Mouse (Mus musculus) T-helper 17 cell (primary cell): ENCODE measurements at regions not wholly inside any gene's neighbourhood (a gene's known extent, or its start where the extent isn't known, plus 50 kb on each side); places are given as distances from the start of the nearest gene placed in this dataset.

Experiments used
- in situ Hi-C, 2 experiments: fragments of 300-600 bp; cut with MboI, MseI; formaldehyde crosslinking; loops; 1 replicate in 1 of 2; 2 replicates in 1 of 2; pipeline ENCODE4 v1.15.1; 2025; ENCODE audit warnings: high pct_unique_total_duplicates in 2 of 2

DNA sequence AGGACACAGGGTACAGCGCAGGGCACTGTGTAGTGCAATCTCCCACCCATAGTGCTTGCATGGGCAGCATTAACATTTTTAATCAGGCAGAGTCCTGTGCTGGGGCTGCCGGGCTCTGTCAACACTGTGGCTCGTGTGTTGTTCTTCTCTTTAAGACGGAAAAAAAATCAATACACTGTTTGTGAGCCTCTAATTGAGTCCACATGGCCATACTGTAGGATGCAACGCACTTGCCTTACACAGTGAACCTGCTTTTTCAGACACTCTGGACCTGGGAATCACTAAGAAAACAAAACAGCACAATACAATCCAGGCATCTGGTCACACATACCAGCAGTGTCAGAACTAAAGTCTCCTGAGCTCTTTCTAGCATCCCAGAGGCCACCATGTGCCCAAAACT, 168.4 kb downstream of the 3110018I06Rik start:
- in situ Hi-C loops = no loop called here

DNA sequence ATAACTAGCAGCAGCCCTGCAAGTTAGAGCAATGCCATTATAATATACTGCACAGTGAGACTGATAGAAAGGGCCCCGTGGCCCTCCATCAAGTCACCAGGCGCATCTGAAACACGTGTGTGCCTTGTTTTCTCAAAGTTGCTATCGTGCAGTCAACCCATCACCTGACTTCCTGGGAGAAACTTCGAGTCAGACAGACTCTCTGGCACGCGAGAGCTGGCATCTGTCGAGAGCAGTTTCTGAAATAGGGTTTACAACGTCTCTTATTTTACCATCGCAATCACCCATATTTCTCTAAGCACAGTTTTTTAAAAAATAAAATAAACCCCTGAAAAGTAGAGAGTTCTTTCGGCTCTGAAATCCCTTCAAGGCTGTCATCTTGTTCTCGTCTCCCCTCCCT, 169.8 kb downstream of the 3110018I06Rik start:
- in situ Hi-C loops = no loop called here

DNA sequence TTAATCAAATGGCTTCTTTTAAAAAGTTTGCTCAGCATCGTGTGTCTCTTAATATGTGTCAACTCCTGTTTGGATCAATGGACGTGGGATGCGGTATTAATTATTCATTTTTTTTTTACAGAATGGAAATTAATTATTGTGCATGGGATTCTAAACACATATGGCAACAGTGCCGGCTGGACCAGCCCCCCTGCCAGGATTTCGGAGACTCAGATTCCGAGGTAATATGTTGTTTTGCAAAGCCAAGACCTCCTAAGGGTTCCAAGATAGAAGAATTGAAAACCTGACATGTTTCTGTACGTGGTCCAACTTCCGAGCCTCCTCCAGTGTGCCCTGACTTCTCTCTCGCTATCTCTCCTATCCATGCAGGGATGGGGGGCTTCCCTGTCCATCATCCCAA, 170.4 kb downstream of the 3110018I06Rik start:
- in situ Hi-C loops = no loop called here

GRCm38 (mm10) chr12:107662624-107663023, 174.2 kb downstream of the 3110018I06Rik start:
- in situ Hi-C loops = no loop called here

- in situ Hi-C loops = no loop called here
Observed at GRCm38 (mm10) chr12:107667836-107668235, 179.4 kb downstream of the 3110018I06Rik start.

DNA sequence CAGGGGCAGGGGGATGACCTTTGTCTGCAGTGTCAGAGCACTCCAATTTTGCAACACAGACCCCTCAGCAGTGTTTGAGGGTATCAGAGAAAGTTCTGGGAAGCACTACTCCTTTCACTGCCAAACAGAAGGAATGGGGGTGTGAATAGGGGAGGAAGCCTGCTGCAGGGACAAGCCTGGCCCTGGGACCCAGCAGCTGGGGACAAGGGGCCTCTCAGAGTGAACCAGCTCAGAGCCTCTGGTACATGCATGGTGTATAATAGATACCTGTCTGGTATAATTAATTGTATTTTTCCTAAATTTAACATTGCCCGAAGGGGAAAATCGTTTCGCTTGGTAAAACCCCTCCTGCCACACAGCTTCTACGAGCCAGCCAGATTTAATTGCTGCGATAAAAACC, 180.6 kb downstream of the 3110018I06Rik start:
- in situ Hi-C loops = no loop called here

DNA sequence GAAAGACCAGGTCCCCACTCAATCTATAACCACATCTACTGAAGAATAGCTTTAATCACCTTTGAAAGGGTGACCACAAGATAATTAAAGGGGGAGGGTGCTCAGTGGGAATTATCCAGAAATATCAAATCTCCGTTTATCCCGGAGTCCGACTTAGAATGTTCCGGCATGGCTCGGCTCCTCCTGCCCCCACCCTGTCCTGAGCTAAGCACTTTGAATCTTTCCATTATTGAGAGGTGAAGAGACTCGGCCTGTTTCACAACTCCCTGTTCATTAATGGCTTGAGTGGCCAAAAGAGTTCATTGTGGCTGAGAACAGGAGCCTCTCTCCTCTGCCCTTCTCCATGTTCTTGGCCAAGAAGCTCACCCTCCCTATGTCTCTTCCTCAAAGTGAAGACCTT, 181.0 kb downstream of the 3110018I06Rik start:
- in situ Hi-C loops = no loop called here

DNA sequence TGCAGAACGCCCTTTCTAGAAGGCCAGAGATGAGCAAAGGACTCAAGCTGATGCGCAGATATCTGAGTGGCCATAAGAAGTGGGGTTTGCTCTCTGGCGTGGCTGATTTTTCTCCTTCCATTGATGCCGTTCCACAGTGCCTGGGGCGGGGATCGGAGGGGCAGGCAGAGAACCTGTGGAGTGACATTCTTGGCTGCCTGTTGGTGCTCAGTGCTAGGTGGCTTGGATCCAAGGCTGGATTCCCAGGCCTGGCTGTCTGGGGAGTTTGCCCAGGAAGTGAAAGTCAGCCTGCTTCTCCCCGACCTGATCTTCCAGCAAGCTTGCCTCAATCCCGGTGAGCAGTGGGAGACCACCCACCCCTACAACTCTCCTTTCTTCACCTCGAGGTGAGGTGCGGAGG, 181.5 kb downstream of the 3110018I06Rik start:
- in situ Hi-C loops = loop anchor here in 1 of 2 experiments (5.0 kb wide), 1 partner anchor 83 kb away; no protein-coding TSS in a partner anchor

DNA sequence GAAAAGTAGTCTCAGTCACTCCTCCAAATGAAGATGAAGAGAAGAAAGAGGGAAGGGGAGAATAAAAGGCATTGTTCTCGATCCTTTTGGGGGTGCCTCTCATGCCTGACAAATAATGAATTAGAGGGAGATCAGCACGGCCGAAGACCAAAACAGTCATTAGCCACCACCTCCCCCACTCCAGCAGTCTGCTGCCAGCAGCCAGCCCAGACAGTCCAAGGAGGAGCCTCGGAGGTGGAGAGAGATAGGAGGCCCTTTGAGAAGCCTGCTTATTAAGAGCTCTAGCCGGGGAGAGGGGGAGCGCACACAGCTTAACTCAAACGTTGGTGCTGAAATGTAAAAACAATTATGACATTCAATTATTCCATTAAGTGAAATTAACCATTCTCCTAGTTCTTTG, 188.6 kb downstream of the 3110018I06Rik start:
- in situ Hi-C loops = no loop called here

GRCm38 (mm10) chr12:107687447-107687846, 199.0 kb downstream of the 3110018I06Rik start:
- in situ Hi-C loops = no loop called here

- in situ Hi-C loops = no loop called here
Observed at GRCm38 (mm10) chr12:107689418-107689817, 201.0 kb downstream of the 3110018I06Rik start.

DNA sequence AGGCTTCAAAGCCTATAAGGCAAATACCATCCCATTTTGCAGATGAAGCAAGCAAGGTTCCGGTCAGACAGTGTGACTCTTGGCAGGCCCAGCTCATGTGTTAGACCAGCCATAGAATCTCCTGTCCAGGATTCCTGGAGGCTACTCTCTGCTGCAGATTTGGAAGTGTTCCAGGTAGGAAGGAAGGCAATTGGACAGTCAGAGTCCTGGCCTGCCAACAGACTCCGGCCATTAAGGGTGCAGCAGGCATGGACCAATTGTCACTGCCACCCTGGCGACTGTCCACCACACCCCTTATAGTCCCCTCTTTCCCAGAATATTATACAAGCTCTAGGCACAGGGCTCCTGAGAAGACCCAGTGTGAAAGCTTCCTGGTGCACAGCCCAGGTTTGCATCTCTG, 201.6 kb downstream of the 3110018I06Rik start:
- in situ Hi-C loops = no loop called here

DNA sequence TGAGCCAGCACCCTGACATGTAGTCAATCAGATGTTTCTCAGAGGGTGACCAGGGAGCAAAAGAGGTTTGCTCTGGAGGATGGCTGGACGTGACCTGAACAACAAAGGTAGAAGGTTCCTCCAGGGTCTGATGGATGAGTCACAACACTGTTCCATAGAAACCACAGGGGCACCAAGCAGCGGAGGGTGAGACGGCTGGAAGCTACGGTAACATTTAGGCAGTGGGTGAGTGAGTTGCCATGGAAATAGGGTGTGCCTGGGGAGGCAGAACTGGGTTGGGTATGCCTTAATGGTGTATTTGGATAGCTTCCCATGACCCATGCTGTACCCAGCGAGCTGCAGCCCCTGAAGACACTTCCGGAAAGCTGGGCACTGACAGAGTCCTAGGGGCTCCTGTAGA, 205.3 kb downstream of the 3110018I06Rik start:
- in situ Hi-C loops = no loop called here

DNA sequence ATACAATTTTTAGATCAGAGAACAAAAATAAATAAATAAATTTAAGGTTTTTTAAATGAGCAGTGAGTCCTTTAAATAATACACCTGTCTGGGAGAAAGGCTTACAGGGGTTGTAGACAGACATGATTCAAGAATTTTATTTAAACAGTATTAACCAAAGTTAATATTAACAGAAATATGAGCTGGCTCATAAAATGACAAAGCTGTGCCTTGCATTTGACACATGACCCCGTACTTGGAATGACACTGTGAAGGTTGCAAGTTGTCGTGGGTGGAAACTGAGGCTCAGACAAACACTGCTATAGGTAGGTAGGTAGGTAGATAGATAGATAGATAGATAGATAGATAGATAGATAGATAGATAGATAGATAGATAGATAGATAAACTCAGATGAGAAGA, 206.6 kb downstream of the 3110018I06Rik start:
- in situ Hi-C loops = no loop called here

- in situ Hi-C loops = no loop called here
Observed at GRCm38 (mm10) chr12:107695438-107696267, 207.2 kb downstream of the 3110018I06Rik start.

DNA sequence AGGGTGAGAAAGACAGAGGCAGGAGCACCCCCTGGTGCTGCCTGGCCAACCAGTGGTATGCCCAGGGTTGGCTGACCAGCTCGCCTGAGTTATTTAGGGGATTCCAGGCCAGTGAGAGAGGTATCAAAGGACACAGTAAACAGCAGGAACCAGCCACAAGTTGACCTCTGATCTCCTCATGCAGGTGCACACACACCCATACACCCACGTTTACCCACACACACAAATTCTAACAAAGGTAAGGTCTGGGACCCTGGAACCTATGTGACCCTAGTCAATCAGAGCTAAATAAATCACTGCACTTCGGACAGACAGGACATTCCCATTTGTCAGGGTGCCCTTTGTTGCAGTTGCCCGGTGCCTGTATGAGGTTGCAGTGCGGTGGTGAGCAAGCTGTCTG, 211.9 kb downstream of the 3110018I06Rik start:
- in situ Hi-C loops = no loop called here

DNA sequence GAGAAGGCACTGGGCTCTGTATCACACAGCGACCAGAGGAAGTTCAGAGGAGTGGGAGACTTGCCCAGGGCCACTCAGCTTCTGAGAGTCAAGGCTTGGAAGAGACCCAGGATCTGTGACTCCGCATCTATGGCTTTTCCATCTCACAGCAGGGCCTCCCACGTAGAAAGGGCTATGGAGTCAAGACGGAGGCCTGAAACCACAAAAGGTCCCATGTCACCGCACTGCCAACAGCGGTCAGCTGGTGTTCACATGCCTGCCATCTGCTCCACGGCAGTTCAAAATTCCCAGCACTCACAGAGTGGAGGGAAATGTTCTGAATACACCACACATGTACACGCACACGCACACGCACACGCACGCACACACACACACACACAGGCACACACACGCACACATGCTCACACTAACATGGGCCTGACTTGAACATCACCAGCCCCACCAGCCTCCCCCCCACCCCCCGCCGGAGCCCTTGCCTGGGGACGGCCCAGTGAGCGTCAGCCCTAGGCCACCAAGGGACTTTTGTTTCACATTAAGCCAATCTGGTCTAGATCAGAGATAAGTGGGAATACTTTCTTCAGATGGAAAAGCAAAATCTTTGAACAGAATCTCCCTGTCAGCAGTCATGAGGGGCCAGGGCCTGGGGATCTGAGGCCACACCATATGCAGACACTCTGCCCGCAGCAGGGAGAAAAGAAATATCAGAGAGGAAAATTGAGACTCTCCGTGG, 212.6 kb downstream of the 3110018I06Rik start:
- in situ Hi-C loops = no loop called here

DNA sequence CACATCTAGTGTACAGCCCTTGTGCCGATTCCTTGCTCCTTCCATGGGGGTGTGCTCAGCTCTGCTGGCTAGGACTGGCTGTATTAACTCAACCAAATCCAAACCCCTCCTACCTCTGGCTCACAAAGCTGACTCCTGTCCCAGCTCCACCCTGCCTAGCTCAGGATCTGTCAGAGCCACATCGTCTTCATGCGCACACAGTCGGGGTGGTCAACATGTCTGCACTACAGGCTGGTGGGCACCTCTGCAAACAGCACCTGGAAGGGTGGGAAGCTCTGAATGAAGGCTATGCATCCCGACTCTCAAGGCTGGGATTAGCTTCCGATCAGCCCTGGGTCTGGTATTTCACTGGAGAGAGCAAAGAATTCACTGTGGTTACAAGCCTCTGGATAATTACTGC, 220.4 kb downstream of the 3110018I06Rik start:
- in situ Hi-C loops = no loop called here

DNA sequence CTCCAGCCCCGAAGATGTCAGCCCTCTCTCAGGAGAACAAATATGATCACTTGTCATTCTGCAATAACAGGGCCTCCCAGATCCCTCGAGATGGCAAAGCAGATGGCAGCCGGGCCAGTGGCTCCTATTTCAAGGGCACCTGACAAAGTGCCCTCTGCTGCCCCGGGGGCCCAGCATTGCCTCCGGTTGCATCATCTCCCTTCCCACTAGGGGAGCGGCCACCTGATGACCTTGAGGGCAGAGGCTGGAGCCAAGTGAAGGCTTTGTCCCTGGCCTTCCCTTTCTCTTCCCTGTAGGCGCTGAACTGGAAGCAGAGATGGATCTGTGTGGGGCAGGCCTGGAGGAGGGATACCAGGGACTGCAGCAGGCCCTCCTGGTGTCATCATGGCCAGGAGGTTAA, 222.6 kb downstream of the 3110018I06Rik start:
- in situ Hi-C loops = no loop called here

- in situ Hi-C loops = no loop called here
Observed at GRCm38 (mm10) chr12:107711675-107712074, 223.2 kb downstream of the 3110018I06Rik start.

DNA sequence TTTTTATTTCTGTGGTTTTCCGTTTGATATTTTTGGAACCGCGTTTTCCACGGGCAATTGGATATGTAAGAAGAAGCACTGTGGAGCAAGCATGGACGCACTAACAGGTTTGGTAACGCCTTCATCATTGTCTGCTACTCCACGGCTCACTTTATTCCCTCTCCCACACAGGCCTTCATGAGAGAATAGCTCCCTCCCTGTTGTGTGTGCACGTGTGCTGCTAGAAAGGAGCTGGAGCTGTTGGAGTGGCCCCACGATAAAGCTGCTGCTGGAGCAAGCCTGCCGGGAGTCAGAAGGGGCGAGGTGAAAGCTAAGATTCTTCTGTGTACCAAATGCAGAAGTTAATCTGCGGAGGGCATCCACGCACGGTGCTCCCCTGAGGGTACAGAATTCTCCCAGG, 224.8 kb downstream of the 3110018I06Rik start:
- in situ Hi-C loops = no loop called here

DNA sequence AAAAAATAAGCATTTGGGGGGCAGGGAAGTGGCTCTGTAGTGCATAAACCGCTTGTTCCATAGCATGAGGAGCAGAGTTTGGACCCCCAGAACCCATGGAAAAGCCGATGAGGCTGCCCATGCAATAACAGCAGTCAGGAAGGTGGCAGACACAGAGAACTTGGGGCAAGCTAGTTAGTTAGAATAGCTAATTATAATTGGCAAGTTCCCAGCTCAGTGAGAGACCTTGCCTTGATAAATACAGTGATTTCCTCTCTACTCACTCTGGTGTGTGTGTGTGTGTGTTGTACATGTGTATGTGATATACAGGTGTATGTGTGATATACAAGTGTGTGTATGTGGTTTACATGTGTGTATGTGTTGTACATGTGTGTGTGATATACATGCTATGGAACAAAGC, 226.4 kb downstream of the 3110018I06Rik start:
- in situ Hi-C loops = no loop called here

DNA sequence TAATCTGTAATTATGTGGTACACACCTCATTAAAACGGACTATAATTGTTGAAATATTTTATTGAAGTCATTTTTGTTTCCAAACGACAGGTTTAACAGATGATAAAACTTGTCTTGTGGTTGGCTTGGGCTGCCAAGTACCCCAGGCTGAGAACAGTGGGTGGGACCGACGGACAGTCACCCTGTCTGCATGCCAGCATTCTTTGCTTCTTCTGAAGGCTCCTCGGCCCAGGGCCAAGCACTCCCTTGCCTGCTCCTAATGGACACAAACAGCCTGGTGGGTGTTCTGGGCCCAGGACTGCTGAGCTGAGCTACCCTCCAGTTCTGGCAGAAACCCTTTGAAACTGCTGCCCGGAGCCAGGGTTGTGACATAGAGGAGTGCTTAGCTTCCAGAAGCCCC, 227.4 kb downstream of the 3110018I06Rik start:
- in situ Hi-C loops = no loop called here
